Mouse (Mus musculus): Measurements from ENCODE around the gene Pnmal1.

Pnmal1 gene

GRCm38 (mm10) chr7:16924037-16924834 is 35.2 kb upstream of the Pnmal1 start, which contains the start of gene Calm3:
Gene Calm3 (minus strand): TSS chr7:16924114.
- peak; percentile 99 to 100 for DNase-seq

GRCm38 (mm10) chr7:16928341-16928740 is 31.1 kb upstream of the Pnmal1 start:
- DNase-seq, result no peak

DNA sequence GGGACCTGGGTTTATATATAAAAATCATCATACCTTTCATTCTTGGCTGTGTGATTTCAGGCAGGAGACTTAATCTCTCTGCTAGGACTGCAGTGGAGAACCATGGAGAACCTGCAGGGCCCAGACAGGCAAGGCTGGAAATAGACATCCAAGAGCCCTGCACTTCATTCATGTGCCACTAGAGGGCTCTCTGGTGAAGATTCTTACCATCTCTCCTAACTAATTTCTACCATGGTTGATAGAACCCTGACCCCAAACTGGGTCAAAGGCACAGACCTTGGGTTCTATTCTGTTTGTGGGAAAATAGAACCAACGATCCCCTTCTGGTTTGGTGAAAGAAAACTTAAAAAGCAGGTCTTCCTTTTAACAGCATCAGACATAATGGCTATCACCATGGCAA is 28.6 kb upstream of the Pnmal1 start:
- peak; percentile 68 to 88 for DNase-seq

- DNase-seq, result peak; percentile 75 to 93
These were observed 27.4 kb upstream of the Pnmal1 start for GRCm38 (mm10) chr7:16931968-16932627.

DNA sequence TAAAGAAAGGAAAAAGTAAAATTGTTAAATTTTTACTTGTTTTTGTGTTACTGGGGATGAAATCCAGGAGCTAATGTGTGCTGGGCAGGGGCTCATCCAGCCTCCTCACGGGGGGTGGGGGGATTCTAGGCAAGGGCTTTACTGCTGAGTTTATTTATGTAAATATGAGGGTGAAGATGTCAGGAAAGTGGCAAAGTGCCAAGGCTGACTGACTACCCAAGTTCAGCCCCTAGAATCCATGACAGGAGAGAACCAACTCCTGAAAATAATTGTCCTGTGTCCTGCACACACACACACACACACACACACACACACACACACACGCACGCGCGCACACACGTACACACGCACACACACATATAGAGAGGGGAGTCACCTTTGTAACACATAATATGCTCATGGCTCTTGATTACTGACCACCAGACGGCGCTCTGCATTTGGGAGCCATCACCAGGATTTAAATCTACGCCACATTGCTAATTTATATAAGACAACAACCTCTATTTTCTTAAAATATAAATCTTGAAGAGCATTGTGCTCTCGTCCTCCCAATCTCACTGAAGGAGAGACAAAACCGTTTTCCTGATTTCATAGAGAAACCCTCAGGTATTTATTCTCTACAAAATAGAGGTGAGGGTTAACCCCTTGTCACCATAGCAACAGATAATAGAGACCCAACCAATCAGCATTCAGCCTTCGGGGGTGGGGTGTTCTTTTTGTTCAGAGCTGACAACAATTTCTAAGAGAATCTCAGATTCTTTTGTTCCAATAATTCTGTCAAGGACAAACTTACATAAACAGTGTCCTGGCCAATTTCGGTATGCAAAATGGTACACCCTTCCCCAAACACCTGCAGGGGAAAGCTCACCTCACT is 26.5 kb upstream of the Pnmal1 start:
- DNase-seq, result peak in 1 of 2 experiments; percentile 82

GRCm38 (mm10) chr7:16937312-16937711 is 22.2 kb upstream of the Pnmal1 start:
- DNase-seq, result no peak

DNA sequence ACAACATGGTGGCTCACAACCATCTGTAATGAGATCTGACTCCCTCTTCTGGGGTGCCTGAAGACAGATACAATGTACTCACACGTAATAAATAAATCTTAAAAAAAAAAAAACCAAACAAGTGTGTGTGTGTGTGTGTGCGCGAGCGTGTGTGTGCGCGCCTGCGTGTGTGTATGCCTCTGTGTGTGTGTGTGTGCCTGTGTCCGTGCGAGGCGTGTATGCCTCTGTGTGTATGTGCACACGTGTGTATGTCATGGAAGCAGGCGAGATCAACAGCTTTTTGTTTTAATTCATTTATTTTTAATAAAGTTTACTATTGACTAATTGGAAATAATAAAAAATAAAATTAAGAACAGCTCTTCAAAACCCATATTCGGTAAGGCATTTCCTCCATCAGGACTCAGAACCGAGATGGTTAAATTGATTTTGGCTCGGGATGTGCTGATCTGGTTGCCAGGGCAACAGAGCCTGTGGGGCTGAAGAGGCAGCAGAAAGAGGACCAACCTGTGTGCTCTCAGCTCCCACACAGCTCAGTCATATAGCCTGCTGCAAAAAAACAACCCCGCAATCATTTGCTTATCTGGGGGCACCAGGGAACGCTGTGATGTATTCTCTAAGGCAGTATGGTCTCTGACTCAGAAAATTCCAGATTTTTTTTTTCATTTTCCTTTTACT is 21.2 kb upstream of the Pnmal1 start:
- DNase-seq, result no peak

DNA sequence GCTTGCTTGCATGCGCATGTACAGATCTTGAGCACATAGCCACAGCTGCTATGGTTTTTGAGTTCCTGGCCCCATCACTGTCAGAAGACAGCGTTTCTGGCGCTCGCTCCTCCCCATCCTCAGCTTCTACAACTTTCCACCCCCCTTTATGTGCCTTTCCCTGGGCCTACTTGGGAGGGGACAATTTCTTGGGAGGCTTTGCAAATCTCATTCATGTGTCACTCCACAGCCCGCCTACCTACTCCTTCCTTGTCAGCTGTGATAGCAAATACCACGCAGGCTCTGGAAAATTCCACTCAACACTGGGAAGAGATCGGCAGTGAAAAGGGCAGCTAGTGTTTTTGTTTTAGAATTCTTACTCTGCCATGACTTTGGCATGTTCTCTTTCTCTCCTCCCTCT is 19.2 kb upstream of the Pnmal1 start:
- DNase-seq, result peak in 1 of 2 experiments; percentile 49

DNA sequence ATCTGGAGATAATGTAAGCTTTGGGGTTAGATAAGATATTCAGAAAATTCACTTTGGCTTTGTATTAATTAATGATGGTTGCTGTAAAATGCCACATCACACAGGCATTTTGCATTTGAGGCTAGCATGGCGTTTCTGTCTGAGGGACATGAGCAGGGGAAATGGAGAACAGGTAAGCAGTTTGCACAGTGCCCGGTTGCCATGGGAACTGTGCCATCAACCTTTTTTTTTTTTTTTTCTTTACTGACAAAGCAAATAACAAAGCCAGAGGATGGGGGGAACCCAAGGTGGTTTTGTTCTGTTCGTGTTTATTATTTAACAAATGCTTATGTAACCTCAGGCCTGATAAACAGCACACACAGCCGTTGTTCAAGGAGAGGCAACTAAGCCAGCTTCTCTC is 16.6 kb upstream of the Pnmal1 start:
- no peak for DNase-seq

- peak; percentile 78 to 93 for DNase-seq
These were observed 15.2 kb upstream of the Pnmal1 start, which contains the start of gene Pnmal2 for GRCm38 (mm10) chr7:16944061-16944807. Gene Pnmal2 (plus strand): TSS chr7:16944682.

- no peak for DNase-seq
These were observed 14.6 kb upstream of the Pnmal1 start for GRCm38 (mm10) chr7:16944808-16945315.

DNA sequence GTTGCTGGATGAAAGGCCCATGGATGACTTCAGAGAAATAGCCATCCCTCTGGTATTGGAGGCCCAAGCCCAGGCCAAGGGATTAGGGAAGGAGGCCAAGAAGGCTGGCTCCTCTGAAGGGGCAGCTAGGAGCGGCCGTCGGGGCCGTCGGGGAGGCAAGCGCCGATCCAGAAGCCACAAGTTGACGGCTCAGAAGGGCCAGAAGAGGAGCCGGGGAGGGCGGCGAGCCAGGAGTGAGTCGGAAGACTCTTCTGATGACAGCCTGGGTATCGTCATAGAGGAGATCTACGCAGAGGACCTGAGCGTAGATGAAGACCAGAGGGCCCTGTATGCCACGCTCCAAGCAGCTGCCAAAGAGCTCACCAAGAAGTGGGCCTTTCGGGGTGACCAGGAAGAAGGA is 14.1 kb upstream of the Pnmal1 start:
- DNase-seq, result no peak

- DNase-seq, result no peak
These were observed 12.8 kb upstream of the Pnmal1 start for GRCm38 (mm10) chr7:16946441-16947348.

DNA sequence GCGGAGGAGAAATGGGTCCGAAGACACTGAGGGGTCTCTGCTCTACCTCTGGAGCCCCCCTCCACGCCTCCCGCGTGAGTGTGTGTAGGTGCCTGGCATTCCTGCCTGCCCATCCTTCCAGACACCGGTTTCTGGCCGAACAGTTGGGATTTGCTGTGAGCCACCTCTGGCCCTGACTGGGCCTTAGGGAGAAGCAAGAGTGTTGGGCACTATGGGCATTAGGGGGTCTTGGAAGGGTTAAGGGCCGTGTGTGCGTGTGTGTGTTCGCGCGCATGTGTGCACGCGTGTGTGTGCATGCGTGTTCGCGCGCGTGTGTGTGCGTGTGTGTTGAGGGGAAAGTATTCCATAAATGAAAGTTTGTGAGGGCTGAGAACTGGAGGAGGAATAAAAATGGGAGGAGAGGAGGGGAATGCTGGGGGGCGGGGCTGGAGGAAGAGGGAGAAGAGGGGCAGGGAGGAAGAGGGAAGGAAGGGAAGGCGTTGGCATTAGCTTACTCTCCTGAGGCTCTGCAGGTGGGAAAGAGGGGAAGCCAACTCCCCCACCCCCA is 12.1 kb upstream of the Pnmal1 start:
- DNase-seq, result no peak

DNA sequence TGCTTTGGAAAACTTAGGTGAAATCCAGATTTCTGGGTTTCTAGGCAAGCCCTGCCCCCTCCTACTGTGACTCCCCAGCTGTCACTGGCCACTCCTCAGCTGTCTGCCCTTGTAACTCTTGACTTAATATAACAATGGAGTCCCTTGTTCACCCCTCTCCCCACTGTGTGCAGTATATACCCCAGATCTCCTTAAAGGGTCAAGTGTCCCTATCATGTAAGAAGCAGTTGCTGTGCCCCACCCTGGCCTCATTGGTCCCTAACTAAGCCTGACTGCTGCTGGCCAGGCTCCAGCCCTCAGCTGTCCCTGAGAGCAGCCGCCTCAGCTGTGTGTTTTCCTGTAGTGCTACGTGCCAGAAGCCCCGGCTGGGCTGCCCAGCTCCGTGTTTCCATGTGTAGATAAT is 11.5 kb upstream of the Pnmal1 start:
- DNase-seq, result no peak

GRCm38 (mm10) chr7:16948923-16949458 is 10.5 kb upstream of the Pnmal1 start:
- no peak for DNase-seq

- peak; percentile 77 to 80 for DNase-seq
These were observed 9.3 kb upstream of the Pnmal1 start for GRCm38 (mm10) chr7:16949908-16950841.

DNA sequence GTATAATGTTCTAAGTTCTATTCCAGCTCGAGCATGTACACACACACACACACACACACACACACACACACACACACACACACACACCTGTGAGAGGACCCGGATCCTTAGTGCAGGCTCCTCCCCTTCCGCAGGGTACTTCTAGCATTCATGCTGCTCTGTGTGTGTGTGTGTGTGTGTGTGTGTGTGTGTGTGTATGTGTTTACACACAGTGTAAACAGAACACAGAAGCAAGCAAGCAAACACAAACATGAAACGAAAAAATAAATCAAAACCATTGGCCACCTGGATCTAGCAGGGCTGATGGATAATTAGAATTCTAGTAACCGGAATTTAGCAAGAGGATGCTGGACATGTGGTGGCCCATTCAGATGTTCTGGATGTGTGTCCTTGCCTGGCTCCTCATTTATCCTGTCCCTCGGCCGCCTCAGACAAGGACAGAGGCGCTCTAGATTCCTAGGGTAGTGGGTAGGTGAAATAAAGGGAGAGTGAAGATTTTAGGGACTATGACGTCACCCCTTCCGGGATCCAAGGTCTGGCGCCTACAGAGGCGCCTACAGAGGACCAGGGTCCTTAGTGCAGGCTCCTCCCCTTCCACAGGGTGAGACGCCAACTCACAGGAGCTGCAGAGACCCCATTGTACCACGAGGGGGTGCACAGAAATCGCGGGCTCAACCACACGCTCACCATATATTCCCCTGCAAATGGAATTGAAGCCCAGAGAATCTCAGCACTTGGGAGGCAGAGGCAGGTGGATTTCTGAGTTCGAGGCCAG is 8.4 kb upstream of the Pnmal1 start:
- DNase-seq, result peak; percentile 77 to 78
